Mouse (Mus musculus): ENCODE results near the gene Abhd12.
"Not testable (repeated sequence)": the region's sequence is repeated elsewhere in the genome, so short reads cannot be mapped to it uniquely, and the experiment has no call there.

Abhd12 gene

GRCm38 (mm10) chr2:150904272-150904935, at the start of gene Abhd12:
Abhd12 (minus strand) TSS chr2:150904741.
- DNase-seq (ENCODE audit: low spot score) = peak; percentile 96

GRCm38 (mm10) chr2:150951201-150951600, 46.7 kb upstream of the Abhd12 start:
- no peak for DNase-seq (ENCODE audit: low spot score)

- no peak for DNase-seq (ENCODE audit: low spot score)
Measured at GRCm38 (mm10) chr2:150950056-150950455, 45.5 kb upstream of the Abhd12 start.

GRCm38 (mm10) chr2:150949652-150950051, 45.1 kb upstream of the Abhd12 start:
- no peak for DNase-seq (ENCODE audit: low spot score)

- DNase-seq (ENCODE audit: low spot score) = no peak
Measured at GRCm38 (mm10) chr2:150948786-150949185, 44.2 kb upstream of the Abhd12 start.

GRCm38 (mm10) chr2:150947880-150948611, 43.5 kb upstream of the Abhd12 start:
- not testable (repeated sequence) for DNase-seq (ENCODE audit: low spot score)

- not testable (repeated sequence) for DNase-seq (ENCODE audit: low spot score)
Measured at GRCm38 (mm10) chr2:150947341-150947740, 42.8 kb upstream of the Abhd12 start.

GRCm38 (mm10) chr2:150944017-150944416, 39.5 kb upstream of the Abhd12 start:
- no peak for DNase-seq (ENCODE audit: low spot score)

- DNase-seq (ENCODE audit: low spot score) = no peak
Measured at GRCm38 (mm10) chr2:150934659-150935058, 30.1 kb upstream of the Abhd12 start.

- DNase-seq (ENCODE audit: low spot score) = no peak
Measured at GRCm38 (mm10) chr2:150933482-150933881, 28.9 kb upstream of the Abhd12 start.

GRCm38 (mm10) chr2:150930806-150931205, 26.3 kb upstream of the Abhd12 start:
- DNase-seq (ENCODE audit: low spot score) = no peak

GRCm38 (mm10) chr2:150929156-150929555, 24.6 kb upstream of the Abhd12 start:
- no peak for DNase-seq (ENCODE audit: low spot score)

GRCm38 (mm10) chr2:150927038-150927720, 22.6 kb upstream of the Abhd12 start:
- DNase-seq (ENCODE audit: low spot score) = no peak

- no peak for DNase-seq (ENCODE audit: low spot score)
Measured at GRCm38 (mm10) chr2:150923505-150923904, 19.0 kb upstream of the Abhd12 start.

GRCm38 (mm10) chr2:150923026-150923425, 18.5 kb upstream of the Abhd12 start:
- DNase-seq (ENCODE audit: low spot score) = no peak

GRCm38 (mm10) chr2:150922165-150922564, 17.6 kb upstream of the Abhd12 start:
- DNase-seq (ENCODE audit: low spot score) = no peak

- no peak for DNase-seq (ENCODE audit: low spot score)
Measured at GRCm38 (mm10) chr2:150921697-150922096, 17.2 kb upstream of the Abhd12 start.

- no peak for DNase-seq (ENCODE audit: low spot score)
Measured at GRCm38 (mm10) chr2:150920543-150920942, 16.0 kb upstream of the Abhd12 start.

GRCm38 (mm10) chr2:150918720-150919119, 14.2 kb upstream of the Abhd12 start:
- DNase-seq (ENCODE audit: low spot score) = no peak

GRCm38 (mm10) chr2:150915786-150916185, 11.2 kb upstream of the Abhd12 start:
- no peak for DNase-seq (ENCODE audit: low spot score)

GRCm38 (mm10) chr2:150914781-150915515, 10.4 kb upstream of the Abhd12 start:
- DNase-seq (ENCODE audit: low spot score) = no peak

- no peak for DNase-seq (ENCODE audit: low spot score)
Measured at GRCm38 (mm10) chr2:150910295-150910881, 5.8 kb upstream of the Abhd12 start.
